Mouse (Mus musculus): ENCODE data around the gene Ptger2.

Gene Ptger2

GRCm38 (mm10) chr14:45049689-45050418, 61.9 kb downstream of the Ptger2 start:
- no peak for DNase-seq (ENCODE audit: low spot score in 2 of 2)

DNA sequence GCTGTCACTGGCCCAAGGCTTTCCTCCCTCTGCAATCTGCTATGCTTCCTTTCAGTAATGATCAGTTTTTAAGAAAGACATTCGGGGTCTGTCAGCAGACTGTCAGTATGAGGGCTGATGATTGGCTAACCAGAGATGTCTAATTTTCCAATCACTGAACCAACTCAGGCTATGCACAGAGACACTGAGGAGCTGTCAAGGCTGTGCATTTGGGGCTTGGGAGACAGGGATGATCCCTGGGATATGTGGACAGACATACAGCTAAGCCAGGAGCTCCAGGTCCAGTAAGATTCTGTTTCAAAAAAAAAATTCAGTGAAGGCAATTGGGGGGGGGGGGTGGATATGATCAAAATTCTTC, 62.4 kb downstream of the Ptger2 start:
- no peak for DNase-seq (ENCODE audit: low spot score in 2 of 2)

DNA sequence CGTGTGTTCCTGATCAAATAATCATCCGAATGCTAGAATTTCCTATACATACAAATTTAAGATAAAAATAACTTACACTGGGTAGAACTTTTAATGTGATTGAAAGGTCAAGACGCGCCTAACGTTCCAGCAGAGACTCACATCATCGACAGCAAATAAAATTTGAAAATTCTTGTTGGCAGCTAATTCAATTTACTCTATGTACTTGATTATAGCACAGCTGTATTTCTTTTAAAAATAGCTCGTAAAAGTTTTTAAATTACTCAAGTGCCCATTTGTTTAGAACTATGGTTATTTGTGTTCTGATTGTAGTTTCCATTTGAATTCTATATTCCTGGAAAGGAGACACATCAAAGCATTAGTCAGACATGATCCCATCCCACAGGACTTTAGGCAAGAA, 63.1 kb downstream of the Ptger2 start:
- no peak for DNase-seq (ENCODE audit: low spot score in 2 of 2)

All from spleen, postnatal 10 days (tissue).